Mouse (Mus musculus) spleen, embryonic (tissue): ENCODE results near the gene Tmem184a.

Experiments
- CTCF ChIA-PET: fragments of 350-600 bp; sonication (Branson Sonifier 250); formaldehyde crosslinking; loops from one replicate; lab custom pipeline; 2022; lab: Charles Lee

The Tmem184a gene

GRCm38 (mm10) chr5:139813963-139814381, 5.7 kb downstream of the Tmem184a start:
- CTCF ChIA-PET = no interaction called here

GRCm38 (mm10) chr5:139813126-139813490, 6.6 kb downstream of the Tmem184a start:
- CTCF ChIA-PET = no interaction called here

- CTCF ChIA-PET = interaction anchor here (0.6 kb wide), 1 partner anchor 8 kb away, joined by 6 read pairs; no protein-coding TSS in a partner anchor
Measured at GRCm38 (mm10) chr5:139812398-139813125, 7.2 kb downstream of the Tmem184a start.

- CTCF ChIA-PET = interaction anchor here (0.6 kb wide), 1 partner anchor 9 kb away, joined by 6 read pairs; no protein-coding TSS in a partner anchor
Measured at GRCm38 (mm10) chr5:139811677-139812397, 7.9 kb downstream of the Tmem184a start.

- CTCF ChIA-PET = no interaction called here
Measured at GRCm38 (mm10) chr5:139809397-139809796, 10.3 kb downstream of the Tmem184a start.

GRCm38 (mm10) chr5:139805924-139806323, 13.8 kb downstream of the Tmem184a start:
- CTCF ChIA-PET = no interaction called here

GRCm38 (mm10) chr5:139804573-139805111, 15.1 kb downstream of the Tmem184a start:
- CTCF ChIA-PET = no interaction called here

GRCm38 (mm10) chr5:139804107-139804551, 15.6 kb downstream of the Tmem184a start:
- CTCF ChIA-PET = no interaction called here

- CTCF ChIA-PET = no interaction called here
Measured at GRCm38 (mm10) chr5:139803601-139804102, 16.1 kb downstream of the Tmem184a start.

- CTCF ChIA-PET = no interaction called here
Measured at GRCm38 (mm10) chr5:139803165-139803564, 16.6 kb downstream of the Tmem184a start.

GRCm38 (mm10) chr5:139801880-139802279, 17.8 kb downstream of the Tmem184a start:
- CTCF ChIA-PET = no interaction called here

GRCm38 (mm10) chr5:139801231-139801630, 18.5 kb downstream of the Tmem184a start:
- CTCF ChIA-PET = no interaction called here

- CTCF ChIA-PET = no interaction called here
Measured at GRCm38 (mm10) chr5:139799801-139800590, 19.7 kb downstream of the Tmem184a start.

GRCm38 (mm10) chr5:139799041-139799440, 20.7 kb downstream of the Tmem184a start:
- CTCF ChIA-PET = interaction anchor here (0.6 kb wide), 2 partner anchors 99 to 574 kb away, joined by 4 to 5 read pairs; no protein-coding TSS in a partner anchor

GRCm38 (mm10) chr5:139798168-139798900, 21.4 kb downstream of the Tmem184a start:
- CTCF ChIA-PET = interaction anchor here (0.6 kb wide), 1 partner anchor 575 kb away, joined by 4 read pairs; no protein-coding TSS in a partner anchor

- CTCF ChIA-PET = no interaction called here
Measured at GRCm38 (mm10) chr5:139797473-139798167, 22.1 kb downstream of the Tmem184a start.

- CTCF ChIA-PET = interaction anchor here (0.5 kb wide), 1 partner anchor 247 kb away, joined by 3 read pairs; no protein-coding TSS in a partner anchor
Measured at GRCm38 (mm10) chr5:139796900-139797299, 22.8 kb downstream of the Tmem184a start.

GRCm38 (mm10) chr5:139796001-139796620, 23.6 kb downstream of the Tmem184a start:
- CTCF ChIA-PET = interaction anchor here (0.5 kb wide), 1 partner anchor 246 kb away, joined by 3 read pairs; no protein-coding TSS in a partner anchor

- CTCF ChIA-PET = no interaction called here
Measured at GRCm38 (mm10) chr5:139794938-139795337, 24.8 kb downstream of the Tmem184a start.
